8 mouse cellular contexts compared by ENCODE assay signal in genomic region chr2:166291266-166291665, GRCm38 (mm10).
DNase-seq lines count a peak whose midpoint lies in the region; ATAC-seq lines count a peak whose summit lies in the region.

No protein-coding gene starts in this region.

- H3K4me2 ChIP-seq in embryonic facial prominence, embryonic 13.5 days: no peak overlapping the region
- H3K4me2 ChIP-seq in intestine, embryonic 16.5 days (ENCODE audit: low read depth, low read length): no peak overlapping the region

- no peaks in the 10 kb centered on the region for H3K36me3 ChIP-seq in embryonic facial prominence, embryonic 13.5 days
- no peaks in the 10 kb centered on the region for H3K36me3 ChIP-seq in intestine, embryonic 16.5 days (ENCODE audit: control insufficient read depth, insufficient read depth, low read length)

- peak overlapping the region; percentile 51; the same call in 1 of the 2 replicates for H3K27ac ChIP-seq in embryonic facial prominence, embryonic 13.5 days
- H3K27ac ChIP-seq in intestine, embryonic 16.5 days (ENCODE audit: low read length): no peak overlapping the region

- peaks cover 39% of the 10 kb centered on the region for H3K4me1 ChIP-seq in embryonic facial prominence, embryonic 13.5 days
- peaks cover 11% of the 10 kb centered on the region for H3K4me1 ChIP-seq in intestine, embryonic 16.5 days (ENCODE audit: control insufficient read depth, insufficient read depth, low read length)

- no peak overlapping the region for H3K4me3 ChIP-seq in embryonic facial prominence, embryonic 13.5 days
- H3K4me3 ChIP-seq in intestine, embryonic 16.5 days (ENCODE audit: low read length): no peak overlapping the region

- H3K9me3 ChIP-seq in embryonic facial prominence, embryonic 13.5 days: no peaks in the 10 kb centered on the region
- H3K9me3 ChIP-seq in intestine, embryonic 16.5 days (ENCODE audit: control insufficient read depth, low read length): no peaks in the 10 kb centered on the region

- WGBS in embryonic facial prominence, embryonic 13.5 days: 13% methylated on average over 6 of the region's 6 CpGs
- WGBS in intestine, embryonic 16.5 days: 21% methylated on average over 6 of the region's 6 CpGs

- DNase-seq in adrenal gland, postnatal 14 days: peak; percentile 16
- DNase-seq in adrenal gland, postnatal 4 days (ENCODE audit: low spot score in 2 of 2): no peak
- DNase-seq in lung, postnatal 36 days: peak; percentile 28
- no peak for DNase-seq in thymus, postnatal 0 days (ENCODE audit: low spot score)
- DNase-seq in left cerebral cortex, adult 11 months (ENCODE audit: low spot score): no peak

- H3K9ac ChIP-seq in embryonic facial prominence, embryonic 13.5 days: no peak overlapping the region; the same call in 1 of the 2 replicates
- no peak overlapping the region; the same call in 1 of the 2 replicates for H3K9ac ChIP-seq in intestine, embryonic 16.5 days (ENCODE audit: low read depth, low read length)

- no peak for ATAC-seq in embryonic facial prominence, embryonic 13.5 days (ENCODE audit: insufficient number of reproducible peaks, insufficient read depth, low FRiP score, low TSS enrichment, low read depth)
- ATAC-seq in intestine, embryonic 16.5 days: peak; percentile 64
- ATAC-seq in granulocyte monocyte progenitor cell, adult 5-6 weeks (replicated peaks; ENCODE audit: poor library complexity, severe bottlenecking): no peak

- H3K27me3 ChIP-seq in embryonic facial prominence, embryonic 13.5 days: no peaks in the 10 kb centered on the region
- no peaks in the 10 kb centered on the region for H3K27me3 ChIP-seq in intestine, embryonic 16.5 days (replicated peaks; ENCODE audit: control insufficient read depth, insufficient read depth, low read length)

Comparison
In these comparisons a context has a peak if more than half of its experiments do, and no peak if none do; other contexts are left out.
1. DNase-seq: peak in adrenal gland, postnatal 14 days (single experiment) and lung, postnatal 36 days (single experiment); none in adrenal gland, postnatal 4 days (0 of 2), thymus, postnatal 0 days (single experiment) and left cerebral cortex, adult 11 months (single experiment).